Mouse (Mus musculus) gastrocnemius, postnatal 4 days (tissue): ENCODE data around the gene Fam53b. TPM values are rescaled to one million over a fixed set of nuclear protein-coding genes. Genes with fewer than 3 reads are reported as not detected.

Experiments used
- DNase-seq, 2 experiments: peaks; one replicate each; pipeline ENCODE4 v3.0.0; 2021 to 2022; ENCODE audit warnings: low spot score in 2 of 2, mixed read lengths in 2 of 2
- total RNA-seq, 2 experiments: library from RNA; stranded (reverse); gene quantifications; 2 replicates each; pipeline ENCODE4 v1.2.3; 2021

Gene Fam53b
- total RNA-seq, 2 experiments from 2014 or later, result 44.6 to 48.9 TPM

DNA sequence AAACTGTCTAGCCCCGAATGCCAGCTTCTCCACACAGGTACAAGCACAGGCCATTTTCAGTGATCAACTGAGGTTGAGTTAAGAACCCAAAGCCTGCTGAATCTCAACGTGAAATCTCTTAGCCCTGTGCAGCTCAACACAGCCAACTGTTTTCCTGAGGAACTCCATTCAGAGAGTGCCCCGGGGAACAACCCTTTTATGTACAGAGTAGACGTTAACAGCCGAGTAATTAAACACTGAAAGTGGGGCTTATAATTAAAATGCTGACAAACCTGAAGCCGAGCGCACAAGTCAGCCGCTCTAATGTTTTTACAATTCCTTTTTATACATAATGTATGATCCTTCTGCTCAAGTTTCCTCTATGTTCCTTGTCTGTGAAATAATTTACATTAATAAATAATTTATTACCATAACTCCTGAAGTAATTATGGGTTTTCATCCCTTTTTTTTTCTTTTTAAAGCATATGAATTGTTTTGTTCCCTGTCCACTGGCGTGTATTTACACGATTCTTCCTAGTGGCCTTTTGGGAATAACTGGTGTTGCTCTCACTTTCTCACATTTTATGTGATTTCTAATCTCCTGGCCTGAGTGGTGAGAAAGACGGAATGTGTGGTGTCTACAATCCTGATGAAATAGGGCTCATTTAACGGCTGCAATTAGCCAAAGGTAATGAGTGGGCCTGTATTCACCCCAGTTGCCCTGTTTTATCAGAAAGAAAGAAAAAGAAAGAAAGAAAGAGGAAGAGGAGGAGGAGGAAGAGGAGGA, 46.3 kb downstream of the Fam53b start:
- DNase-seq, result no peak

DNA sequence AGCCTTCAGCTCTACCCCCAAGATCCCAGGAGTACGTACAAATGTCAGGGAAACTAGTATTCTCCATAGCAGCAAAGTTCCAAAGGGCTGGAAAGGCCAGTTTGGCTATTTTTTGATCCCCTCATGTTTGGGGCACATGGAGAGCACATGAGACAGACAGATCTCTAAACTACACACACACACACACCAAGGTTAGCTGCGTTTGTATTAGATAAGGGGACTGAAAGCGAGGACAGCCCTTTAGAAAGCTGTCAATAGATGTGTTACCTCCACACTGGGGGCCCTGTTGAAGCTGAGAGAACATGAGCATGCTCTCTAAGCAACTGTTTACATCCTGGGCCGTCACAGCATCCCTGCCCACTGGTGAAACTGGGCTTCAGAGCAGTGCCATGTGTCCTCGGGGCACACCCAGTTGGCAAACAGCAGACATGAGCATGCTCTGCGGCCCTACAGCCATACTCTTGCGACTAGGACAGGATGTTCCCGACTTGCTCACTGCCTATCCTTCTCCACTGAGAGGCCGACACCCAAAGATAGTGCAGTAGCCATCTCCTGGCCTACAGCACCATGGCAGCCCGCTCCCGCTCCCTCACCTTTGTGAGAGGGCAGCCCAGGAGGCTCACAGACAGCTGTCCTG, 47.3 kb downstream of the Fam53b start:
- DNase-seq, result no peak

DNA sequence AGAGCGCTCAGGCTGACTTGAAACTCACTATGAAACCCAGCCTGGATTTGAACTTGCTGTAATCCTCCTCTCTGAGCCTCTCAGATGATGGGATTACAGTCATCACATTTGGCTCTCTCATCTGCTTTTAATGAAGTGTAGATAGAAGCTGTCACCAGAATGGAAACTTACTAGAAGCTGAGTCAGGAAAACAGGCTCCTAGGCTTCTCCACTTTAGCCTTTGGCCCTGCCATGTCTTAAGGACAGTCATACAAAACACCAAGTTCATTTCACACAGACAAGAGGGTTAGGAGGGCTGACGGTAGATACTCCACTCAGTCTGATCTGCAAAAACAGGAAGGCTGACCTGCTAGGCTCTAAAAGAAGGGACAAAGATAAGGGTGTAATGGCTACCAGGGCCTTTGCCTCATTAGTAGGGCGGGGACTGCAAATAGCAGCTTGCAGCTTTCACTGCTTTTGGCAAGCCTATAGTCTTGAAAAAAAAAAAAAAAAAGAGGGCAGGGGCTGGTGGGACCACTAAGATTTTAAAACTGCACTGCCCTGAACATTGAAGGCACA, 48.0 kb downstream of the Fam53b start:
- DNase-seq, result no peak

DNA sequence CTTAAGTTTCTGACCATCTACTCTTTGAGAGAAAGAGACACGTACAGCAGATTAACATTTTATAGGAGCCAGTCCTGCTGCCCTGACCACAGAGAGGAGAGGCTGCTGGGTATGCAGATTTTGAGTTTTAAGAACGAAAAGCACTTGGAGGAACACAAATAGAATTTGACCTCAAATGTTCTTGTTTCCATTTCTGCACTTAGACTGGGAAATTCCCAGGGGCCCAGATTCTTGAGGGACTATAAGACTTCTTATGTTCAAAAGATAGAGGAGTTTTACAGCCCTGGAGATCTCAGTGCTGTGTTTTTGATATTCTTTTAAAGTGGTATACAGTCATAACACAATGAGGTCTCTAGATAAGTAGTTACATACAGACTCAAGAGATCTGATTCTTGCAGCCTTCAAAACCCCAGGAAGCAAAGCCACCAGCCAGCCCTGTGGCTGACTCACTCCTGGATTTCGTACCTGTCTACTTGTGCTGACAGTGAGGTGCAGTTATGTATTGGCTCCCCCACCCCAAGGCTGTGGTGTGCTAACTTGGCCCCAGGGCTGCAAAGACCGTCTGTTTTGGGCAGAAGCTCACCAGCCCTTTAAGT, 48.7 kb downstream of the Fam53b start:
- DNase-seq, result no peak

DNA sequence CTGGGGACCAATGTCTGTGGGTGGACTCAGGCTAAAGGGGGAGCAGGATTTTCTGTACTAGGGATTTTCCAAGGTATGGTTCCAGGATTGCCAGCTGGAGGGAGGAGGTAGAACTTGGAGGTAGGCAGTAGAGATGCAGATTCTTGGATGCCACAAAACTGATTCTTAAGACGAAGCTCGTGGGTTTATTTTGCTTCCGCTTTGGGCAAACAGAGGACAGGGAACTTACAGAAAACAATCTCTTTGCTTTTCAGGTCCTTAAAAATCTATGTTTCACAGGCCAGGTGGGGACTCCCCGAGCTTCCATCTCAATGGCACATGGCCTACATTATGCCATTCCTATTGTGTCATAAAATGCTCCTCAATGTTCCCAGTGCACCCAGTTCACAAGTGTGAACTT, 49.4 kb downstream of the Fam53b start:
- no peak for DNase-seq

DNA sequence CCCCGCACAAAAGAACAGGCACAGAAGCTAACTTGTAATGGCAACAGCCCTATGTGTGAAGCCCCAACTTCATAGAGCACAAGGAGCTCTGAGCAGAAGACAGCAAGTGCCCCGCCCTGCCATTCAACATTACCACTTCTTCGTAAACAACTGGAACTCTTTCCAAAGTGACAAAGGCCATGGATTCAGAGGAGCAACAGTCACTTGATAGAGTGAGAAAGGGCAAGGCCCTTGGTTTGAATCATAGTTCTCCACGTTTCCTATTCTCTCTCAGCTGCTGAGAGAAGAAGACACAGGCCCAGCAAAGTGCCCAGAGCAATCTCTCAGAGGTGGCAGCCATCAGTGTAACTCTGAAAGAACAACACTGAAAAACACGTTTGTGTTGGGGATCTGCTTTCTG, 49.8 kb downstream of the Fam53b start:
- no peak for DNase-seq

DNA sequence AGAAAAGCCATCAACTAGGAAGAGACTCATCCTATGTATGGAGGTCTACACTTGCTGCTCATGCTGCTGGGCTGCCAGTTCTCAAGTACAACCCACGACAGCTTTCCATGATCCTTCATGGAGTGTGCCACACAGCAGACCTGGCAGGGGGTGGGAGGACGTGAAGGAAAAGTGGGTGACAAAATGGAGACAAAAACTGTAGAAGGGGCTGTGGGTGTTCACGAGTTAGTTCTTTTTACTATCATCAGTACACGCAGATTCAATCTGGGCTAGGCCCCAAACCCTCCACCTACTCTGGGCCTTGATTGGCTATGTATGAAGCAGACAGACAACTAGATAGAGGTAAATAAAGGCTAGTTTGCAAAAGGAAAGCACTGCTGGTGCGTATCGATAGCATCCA, 50.3 kb downstream of the Fam53b start:
- DNase-seq, result no peak

DNA sequence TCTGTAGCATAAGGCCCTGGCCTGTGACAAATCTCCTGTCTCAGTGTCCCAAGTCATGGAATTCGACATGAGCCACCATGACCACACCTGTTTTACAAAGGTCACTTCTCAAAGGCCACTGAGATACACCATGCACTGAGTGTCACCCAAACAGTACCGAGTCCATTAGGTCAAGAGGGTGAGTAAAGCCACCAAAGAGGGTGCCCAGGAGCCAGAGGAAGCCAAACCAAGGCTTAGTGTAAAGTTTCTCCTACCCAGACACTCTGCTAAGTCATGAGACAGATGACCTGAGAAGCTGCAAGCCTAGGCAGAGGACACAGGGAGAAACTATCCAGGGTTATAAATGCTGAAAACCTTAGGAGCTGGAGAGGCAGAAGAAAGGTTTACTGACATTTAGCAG, 52.3 kb downstream of the Fam53b start:
- DNase-seq, result no peak

DNA sequence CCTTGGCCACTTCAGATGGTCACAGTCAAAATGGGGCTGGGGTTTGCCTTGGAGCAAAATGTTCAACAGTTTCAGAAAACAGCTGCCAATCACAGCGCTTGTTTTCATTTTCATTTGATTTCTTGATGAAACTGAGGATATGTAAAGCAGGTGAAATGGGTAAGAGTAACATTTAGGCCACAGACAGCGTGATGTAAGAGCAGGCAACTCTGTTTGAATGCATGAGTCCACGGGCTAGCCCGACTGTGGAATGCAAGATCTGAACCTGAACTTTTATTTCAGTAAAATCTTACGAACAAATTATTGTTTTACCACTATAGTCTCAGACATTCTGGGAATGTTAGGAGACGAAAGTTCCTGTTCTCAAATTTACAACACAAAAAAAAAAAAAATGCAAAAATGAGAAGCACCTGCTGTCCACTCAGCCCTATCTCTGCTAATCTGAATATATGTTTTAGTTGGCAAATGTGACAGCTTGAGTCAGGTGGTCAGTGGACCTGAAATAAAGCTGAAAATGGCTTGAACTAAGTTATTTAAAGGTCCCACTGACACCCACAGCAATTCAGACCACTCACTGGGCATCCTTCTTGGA, 53.0 kb downstream of the Fam53b start:
- DNase-seq, result no peak

DNA sequence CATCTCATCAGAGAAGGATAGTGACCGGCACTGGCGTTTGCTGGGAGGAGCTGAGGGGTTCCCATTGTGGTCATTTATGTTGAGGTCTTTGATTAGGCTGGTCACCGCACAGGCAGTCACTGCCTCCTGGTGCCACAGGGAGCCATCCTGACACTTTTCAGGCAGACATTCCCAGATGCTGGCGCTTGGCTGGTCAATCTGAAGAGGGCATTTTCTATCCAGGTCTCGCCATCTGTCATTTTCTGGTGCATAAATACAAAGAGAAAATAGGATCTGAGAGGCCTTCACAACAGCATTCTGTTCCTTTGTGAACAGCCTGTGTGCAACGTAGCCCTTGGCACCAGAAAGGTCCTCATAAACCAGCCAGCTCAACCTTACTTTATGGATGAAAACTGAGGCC, 53.8 kb downstream of the Fam53b start:
- no peak for DNase-seq

DNA sequence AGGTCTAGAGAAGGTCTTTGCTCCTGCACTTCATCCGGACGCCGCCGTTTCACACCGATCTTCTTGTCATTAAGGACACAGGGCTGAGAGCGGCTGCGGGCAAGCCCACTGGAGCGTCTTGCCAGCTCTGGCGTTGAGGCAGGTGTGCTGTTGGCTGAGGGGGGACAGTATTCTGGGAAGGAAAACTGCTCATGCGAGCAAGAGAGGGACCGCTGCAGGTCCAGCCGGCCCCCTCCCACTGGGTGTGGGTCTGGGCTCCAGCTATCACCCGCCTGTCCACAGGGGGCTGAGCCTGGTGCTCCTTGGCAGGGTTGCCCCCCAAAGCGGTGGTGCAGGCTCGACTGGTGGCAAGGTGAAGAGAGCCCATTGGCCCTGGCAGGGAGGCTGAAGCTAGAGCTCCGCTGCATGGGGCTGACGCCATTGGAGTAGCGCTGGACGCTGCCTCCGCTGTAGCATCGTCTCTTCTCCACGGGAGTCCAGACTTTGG, 54.2 kb downstream of the Fam53b start:
- no peak for DNase-seq

DNA sequence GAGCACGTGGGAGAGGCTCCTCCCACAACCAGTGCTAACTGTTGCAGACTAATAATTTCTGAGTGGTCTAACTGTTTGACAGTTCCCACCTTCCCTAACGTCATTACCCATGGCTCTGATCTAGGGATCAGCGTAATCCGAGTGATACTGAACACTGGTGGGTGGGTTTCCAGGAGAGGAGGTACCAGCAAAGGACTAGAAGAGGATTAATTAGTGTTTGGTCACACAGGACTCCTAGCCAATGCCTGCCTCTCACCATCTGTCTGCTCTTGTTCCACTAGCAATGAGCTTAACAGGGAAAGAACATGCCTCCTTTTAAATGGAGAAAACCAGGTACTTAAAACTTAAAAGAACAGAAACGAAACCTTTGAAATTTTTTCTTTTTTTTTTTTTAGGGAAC, 54.8 kb downstream of the Fam53b start:
- no peak for DNase-seq

DNA sequence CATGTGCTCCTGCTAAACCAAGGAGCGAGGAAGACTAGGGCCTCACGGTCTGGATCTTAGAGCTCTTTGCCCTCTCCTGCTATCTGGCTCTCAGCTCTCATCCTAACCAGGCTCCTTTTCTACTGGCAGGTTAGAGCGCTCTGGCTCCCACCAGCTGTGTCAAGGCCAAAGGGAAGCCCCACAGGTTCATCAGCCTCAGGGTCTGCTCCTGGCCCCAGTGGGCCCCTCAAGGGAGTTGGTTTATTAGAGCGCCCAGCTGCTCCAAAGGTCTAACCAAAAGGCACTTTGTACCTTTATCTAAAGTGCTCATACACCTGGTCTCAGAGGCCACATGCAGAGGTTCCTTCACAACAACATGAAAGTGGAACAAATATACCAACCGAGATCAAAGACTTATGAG, 57.4 kb downstream of the Fam53b start:
- no peak for DNase-seq

DNA sequence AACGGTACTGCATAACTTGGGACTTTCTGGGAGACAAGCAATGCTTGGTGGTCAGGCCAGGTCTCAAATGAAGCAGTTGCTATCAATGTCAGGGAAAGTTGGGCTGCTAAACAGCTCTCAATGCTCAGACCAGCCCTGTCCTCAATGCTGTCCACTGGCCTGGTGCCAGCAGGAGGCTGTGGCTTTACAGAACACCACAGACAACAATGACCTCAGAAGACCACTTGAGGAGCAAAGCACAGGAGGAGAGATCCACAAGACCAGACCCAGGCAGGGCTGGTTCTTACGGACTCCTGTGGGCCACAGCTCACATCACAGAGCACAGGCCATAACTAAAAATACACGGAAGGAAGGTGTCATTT, 59.3 kb downstream of the Fam53b start:
- peak in 1 of 2 experiments; percentile 63 for DNase-seq

DNA sequence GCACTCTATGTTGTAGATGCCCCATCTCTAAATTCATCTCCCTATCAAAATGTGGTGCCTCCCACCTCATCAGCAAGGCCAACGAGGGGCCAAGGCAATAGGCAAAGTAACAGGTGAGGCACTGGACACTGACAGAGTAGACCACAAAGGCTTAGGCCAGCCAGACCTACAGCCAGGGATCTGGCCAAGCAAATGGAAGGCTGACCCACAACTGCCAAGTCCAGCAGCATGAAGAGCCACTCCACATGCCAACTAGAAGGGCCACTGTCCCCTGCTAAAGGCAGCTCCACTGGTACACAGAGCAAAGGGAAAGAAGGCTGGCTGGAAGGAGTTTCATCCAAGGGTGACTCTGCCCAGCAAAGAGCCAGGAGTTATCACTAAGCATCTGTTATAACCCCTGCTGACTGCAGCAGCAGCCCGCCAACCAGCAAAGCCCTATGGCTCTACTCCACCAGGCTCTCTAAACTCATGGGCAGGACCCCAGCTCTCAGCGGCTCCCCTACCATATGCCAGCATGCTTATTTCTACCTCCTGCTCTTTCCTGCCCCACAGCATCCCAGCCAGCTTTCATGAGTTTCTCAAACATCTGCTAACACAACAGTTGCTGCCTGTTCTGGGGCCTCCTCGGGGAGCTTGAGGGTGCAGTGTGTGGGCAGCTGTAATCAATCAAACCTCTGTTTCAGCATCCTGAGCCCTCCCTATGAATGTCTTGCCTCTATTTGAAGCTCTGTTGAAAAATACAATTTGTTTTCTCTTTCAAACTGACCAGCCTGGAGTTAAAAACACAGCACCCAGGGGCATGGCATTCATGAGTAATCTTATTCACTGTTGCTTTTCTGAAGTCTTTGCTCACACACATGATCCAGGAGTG, 59.9 kb downstream of the Fam53b start:
- DNase-seq, result no peak

DNA sequence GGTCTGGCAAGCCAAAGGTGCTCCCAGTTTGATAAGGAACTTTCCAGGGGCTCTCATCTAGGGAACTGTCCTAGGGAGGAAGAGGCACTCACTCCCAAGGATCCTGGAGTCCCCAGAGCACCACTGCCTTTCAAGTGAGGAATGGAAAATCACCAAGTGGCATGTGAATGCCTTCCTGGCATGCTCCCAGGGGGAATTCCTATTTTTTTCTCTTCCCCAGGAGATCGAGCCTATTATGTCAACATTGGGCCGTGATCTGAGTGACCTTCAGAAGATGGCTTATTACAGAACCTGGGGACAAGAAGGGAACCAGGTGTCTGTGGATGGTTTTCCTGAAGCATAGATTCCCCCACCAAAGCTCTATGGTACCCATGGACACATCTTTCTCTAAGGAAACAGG, 62.0 kb downstream of the Fam53b start:
- no peak for DNase-seq

DNA sequence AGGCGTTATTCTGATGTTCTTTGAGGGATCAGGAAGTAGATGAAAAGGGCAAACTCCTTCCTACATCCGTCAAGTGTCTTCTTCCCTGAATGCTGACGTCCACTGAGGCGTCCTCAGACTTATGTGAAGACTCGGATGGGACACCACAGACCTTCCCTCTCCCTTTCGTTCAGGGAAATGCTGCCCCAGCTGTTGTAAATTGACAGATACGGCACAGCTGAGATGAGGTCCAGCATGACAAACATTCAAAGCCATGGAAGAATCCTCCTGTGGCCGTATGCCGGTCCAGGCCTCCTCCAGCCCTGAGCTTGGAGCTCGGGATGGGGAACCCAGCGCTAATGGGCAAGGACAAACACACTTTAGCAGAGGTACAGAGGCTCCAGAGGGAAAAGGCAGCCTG, 64.2 kb downstream of the Fam53b start:
- no peak for DNase-seq

DNA sequence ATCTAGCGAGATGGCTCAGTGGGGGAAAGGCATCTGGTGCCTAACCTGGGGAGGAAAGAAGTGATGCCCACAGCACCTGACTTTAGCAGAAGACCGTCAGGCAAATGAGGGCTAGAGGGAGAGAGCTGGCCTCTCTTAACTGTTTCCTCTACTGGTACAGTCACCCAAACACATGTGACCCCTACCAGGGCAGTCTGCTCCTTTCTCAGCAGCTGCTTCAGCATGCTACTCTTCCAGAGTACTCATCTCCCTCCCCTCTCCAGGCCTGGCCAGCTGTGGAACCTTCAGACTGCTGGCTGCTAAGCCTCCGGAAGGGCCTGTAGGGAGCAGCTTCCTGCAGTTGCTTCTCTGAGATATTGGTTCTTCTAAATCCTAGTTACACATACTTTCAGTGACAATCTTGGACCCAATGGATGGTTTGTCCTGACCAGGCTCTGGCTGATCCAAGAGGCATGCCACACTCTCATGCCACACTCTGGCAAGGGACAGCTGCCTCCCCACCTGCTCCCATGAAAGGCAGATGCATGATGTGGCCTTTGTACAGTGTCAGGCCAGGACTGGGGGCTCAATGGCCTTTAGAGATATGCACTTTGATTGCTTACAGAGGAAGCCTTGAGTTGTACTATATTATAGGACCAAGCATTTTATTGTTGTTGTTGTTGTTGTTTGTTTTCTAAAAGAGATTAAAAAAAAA, 65.5 kb downstream of the Fam53b start:
- no peak for DNase-seq

DNA sequence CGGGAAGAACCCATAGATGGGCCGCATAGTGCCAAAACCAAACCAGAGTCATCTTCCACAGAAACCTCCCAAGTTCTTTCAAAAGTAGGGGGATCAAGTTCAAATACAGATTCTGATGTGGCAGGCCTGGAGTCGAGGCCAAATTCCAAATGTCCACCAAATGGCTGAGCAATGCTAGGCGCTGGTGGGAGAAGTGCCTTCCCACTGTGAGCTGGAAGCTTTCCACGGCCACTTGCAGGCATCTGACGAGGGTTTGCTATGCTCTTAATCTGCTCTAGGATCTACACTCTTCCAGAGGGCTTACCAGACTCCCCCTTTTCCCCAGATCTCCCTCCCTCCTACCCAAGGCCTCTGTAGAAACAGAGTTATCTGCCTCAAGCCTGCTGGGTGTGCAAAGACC, 66.6 kb downstream of the Fam53b start:
- DNase-seq, result no peak

DNA sequence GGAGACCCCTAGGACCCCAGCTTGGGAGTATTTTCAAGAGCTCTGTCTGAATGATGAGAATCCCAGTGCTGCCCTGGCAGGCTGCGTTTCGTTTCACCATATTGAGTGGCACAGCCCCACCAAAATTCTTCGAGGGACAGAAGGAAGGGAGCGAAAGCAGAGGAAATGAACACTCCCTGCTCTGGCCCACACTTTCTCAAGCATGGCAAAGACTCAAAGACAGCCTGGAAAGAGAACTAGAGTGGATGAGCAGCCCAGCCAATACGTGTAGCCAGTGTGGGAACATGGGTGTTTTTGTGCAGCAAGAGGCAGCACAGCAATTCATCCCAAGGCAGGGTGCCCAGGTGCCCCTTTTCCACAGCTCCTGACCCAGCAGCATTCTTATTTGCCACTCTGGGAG, 70.8 kb downstream of the Fam53b start:
- no peak for DNase-seq
